Comparison of ENCODE assay signal across 21 mouse cellular contexts in the genomic region with DNA sequence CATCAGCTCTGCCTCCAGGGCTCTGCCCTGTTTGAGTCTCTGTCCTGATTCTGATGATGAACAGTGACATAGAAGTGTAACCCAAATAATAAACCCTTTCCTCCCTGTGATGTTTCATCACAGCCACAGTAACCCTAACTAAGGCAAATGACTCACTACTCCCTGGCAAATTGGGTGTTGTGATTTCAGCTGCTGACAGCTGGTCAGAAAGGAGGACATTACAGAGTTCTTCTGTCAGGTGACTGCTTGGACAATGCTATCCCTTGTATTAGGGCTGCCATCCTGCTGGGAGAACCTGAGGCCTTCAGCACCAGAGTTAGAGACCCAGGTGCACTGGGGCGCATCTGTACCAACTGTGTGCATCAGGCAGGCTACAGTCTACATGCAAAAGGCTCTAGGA. TPM values are rescaled to one million over a fixed set of nuclear protein-coding genes. Genes with fewer than 3 reads are reported as not detected.
DNase-seq lines count a peak whose midpoint lies in the region; ATAC-seq and TF ChIP-seq lines count a peak whose summit lies in the region.
"Had no signal": no experiment of that assay in that cellular context is flagged by ENCODE, and none has a peak within 500 bp of the region (broad histone marks: within the 10 kb centered on the region; RNA-seq: fewer than 3 reads in every experiment).

No protein-coding gene starts in this region.

- 95% methylated on average over 1 of the region's 1 CpGs for WGBS in heart, adult 2 months
- 88% methylated on average over 1 of the region's 1 CpGs for WGBS in limb, embryonic 10.5 days
- 88% methylated on average over 1 of the region's 1 CpGs for WGBS in kidney, embryonic 14.5 days

- ATAC-seq in kidney, embryonic 14.5 days (ENCODE audit: low FRiP score, low TSS enrichment), result no peak
- ATAC-seq: forebrain, embryonic 13.5 days; intestine, embryonic 15.5 days had no signal

- no peak overlapping the region for H3K4me2 ChIP-seq in kidney, embryonic 14.5 days (replicated peaks; ENCODE audit: low read depth, low read length)
- H3K4me2 ChIP-seq: embryonic facial prominence, embryonic 12.5 days; forebrain, embryonic 13.5 days; hindbrain, embryonic 13.5 days; intestine, embryonic 15.5 days had no signal

- H3K4me3 ChIP-seq in heart, adult 2 months, result no peak overlapping the region
- no peak overlapping the region for H3K4me3 ChIP-seq in C2C12 (ENCODE audit: insufficient read depth, poor library complexity, severe bottlenecking)
- no peak overlapping the region for H3K4me3 ChIP-seq in bone marrow macrophage, adult 2 months (ENCODE audit: insufficient read depth, low read length)
- no peak overlapping the region for H3K4me3 ChIP-seq in limb, embryonic 10.5 days
- no peak overlapping the region for H3K4me3 ChIP-seq in kidney, embryonic 14.5 days (ENCODE audit: low read length)
- H3K4me3 ChIP-seq: embryonic facial prominence, embryonic 12.5 days; forebrain, embryonic 13.5 days; gastrocnemius, adult 2 months; heart, embryonic 10.5 days; hindbrain, embryonic 13.5 days; intestine, embryonic 15.5 days had no signal

- no peaks in the 10 kb centered on the region for H3K27me3 ChIP-seq in heart, adult 2 months (ENCODE audit: control insufficient read depth, insufficient read depth, low read length)
- no peaks in the 10 kb centered on the region for H3K27me3 ChIP-seq in C2C12 (ENCODE audit: control insufficient read depth, insufficient read depth, insufficient read length)
- no peaks in the 10 kb centered on the region for H3K27me3 ChIP-seq in limb, embryonic 10.5 days (ENCODE audit: low read depth, poor library complexity, severe bottlenecking)
- H3K27me3 ChIP-seq in kidney, embryonic 14.5 days (ENCODE audit: control insufficient read depth, insufficient read depth, low read length), result no peaks in the 10 kb centered on the region
- H3K27me3 ChIP-seq: forebrain, embryonic 13.5 days; hindbrain, embryonic 13.5 days; intestine, embryonic 15.5 days had no signal

- H3K79me2 ChIP-seq in heart, adult 2 months (replicated peaks; ENCODE audit: control insufficient read depth, insufficient read depth, low read length), result no peaks in the 10 kb centered on the region
- H3K79me2 ChIP-seq in C2C12 (ENCODE audit: control insufficient read depth, insufficient read depth), result no peaks in the 10 kb centered on the region

- no peaks in the 10 kb centered on the region for H3K79me3 ChIP-seq in C2C12 (ENCODE audit: low read depth)

- H3K36me3 ChIP-seq in heart, adult 2 months (ENCODE audit: control insufficient read depth, insufficient read depth, low read length), result no peaks in the 10 kb centered on the region
- H3K36me3 ChIP-seq in C2C12 (ENCODE audit: control insufficient read depth, insufficient read depth), result no peaks in the 10 kb centered on the region
- H3K36me3 ChIP-seq in limb, embryonic 10.5 days, result no peaks in the 10 kb centered on the region
- H3K36me3 ChIP-seq in kidney, embryonic 14.5 days (ENCODE audit: control insufficient read depth, insufficient read depth, low read length), result no peaks in the 10 kb centered on the region
- H3K36me3 ChIP-seq: embryonic facial prominence, embryonic 12.5 days; heart, embryonic 10.5 days; hindbrain, embryonic 13.5 days; intestine, embryonic 15.5 days had no signal

- intact Hi-C loops in heart, adult 2 months (cut with DNase I), result no loop called here

- TF ChIP-seq CTCF in heart, adult 2 months (IDR thresholded peaks at IDR 0.05), result no peak
- TF ChIP-seq CTCF in C2C12 (IDR thresholded peaks at IDR 0.05; ENCODE audit: control insufficient read depth, insufficient read depth, insufficient read length), result no peak
- TF ChIP-seq CTCF in bone marrow macrophage, adult 2 months (IDR thresholded peaks at IDR 0.05; ENCODE audit: low read depth, low read length), result no peak

- H3K27ac ChIP-seq in heart, adult 2 months, result no peak overlapping the region
- peak overlapping the region; percentile 26; the same call in 1 of the 2 replicates for H3K27ac ChIP-seq in bone marrow macrophage, adult 2 months (ENCODE audit: insufficient read depth, low read depth, low read length)
- peak overlapping the region; percentile 46 for H3K27ac ChIP-seq in limb, embryonic 10.5 days
- no peak overlapping the region for H3K27ac ChIP-seq in kidney, embryonic 14.5 days (ENCODE audit: low read depth, low read length)
- H3K27ac ChIP-seq: embryonic facial prominence, embryonic 12.5 days; forebrain, embryonic 13.5 days; heart, embryonic 10.5 days; hindbrain, embryonic 13.5 days; intestine, embryonic 15.5 days had no signal

- no peak overlapping the region for H3ac ChIP-seq in C2C12 (ENCODE audit: control insufficient read depth, insufficient read length, low read depth)

- TF ChIP-seq EP300 in heart, adult 2 months (IDR thresholded peaks at IDR 0.05; ENCODE audit: insufficient read depth, low read depth, low read length), result no peak

- no peak overlapping the region for H3K9ac ChIP-seq in heart, adult 2 months (ENCODE audit: low read depth, low read length)
- no peak overlapping the region for H3K9ac ChIP-seq in kidney, embryonic 14.5 days (ENCODE audit: low read depth, low read length)
- H3K9ac ChIP-seq: embryonic facial prominence, embryonic 12.5 days; forebrain, embryonic 13.5 days; hindbrain, embryonic 13.5 days; intestine, embryonic 15.5 days had no signal

- no peak for TF ChIP-seq POLR2A in heart, adult 2 months (IDR thresholded peaks at IDR 0.05; ENCODE audit: insufficient read depth, low read depth, low read length)
- no peak for TF ChIP-seq POLR2A in bone marrow macrophage, adult 2 months (IDR thresholded peaks at IDR 0.05; ENCODE audit: borderline replicate concordance, low read depth, low read length)

- peak; percentile 81 for DNase-seq in heart, adult 11 months
- no peak for DNase-seq in heart, adult 2 months
- peak; percentile 31 for DNase-seq in limb, embryonic 10.5 days (ENCODE audit: low spot score)
- DNase-seq in kidney, postnatal 25 days, result no peak
- no peak for DNase-seq in kidney, postnatal 36 days
- DNase-seq: adrenal gland, postnatal 10 days; B cell, adult 2 months; cerebellum, adult 11-12 months; cerebellum, adult 9-10 months; cerebellum, postnatal 36 days; heart, postnatal 10 days; heart, postnatal 4 days had no signal

- peaks cover 2% of the 10 kb centered on the region; the same call in 1 of the 2 replicates for H3K4me1 ChIP-seq in heart, adult 2 months (ENCODE audit: control insufficient read depth, insufficient read depth, low read length)
- H3K4me1 ChIP-seq in bone marrow macrophage, adult 2 months (ENCODE audit: control insufficient read depth, insufficient read depth, low read length), result peaks cover 21% of the 10 kb centered on the region
- H3K4me1 ChIP-seq in limb, embryonic 10.5 days, result peaks cover 37% of the 10 kb centered on the region
- peaks cover 18% of the 10 kb centered on the region for H3K4me1 ChIP-seq in kidney, embryonic 14.5 days (ENCODE audit: control insufficient read depth, insufficient read depth, low read length)
- H3K4me1 ChIP-seq: forebrain, embryonic 13.5 days; intestine, embryonic 15.5 days had no signal

- H3K9me3 ChIP-seq in limb, embryonic 10.5 days (replicated peaks), result no peaks in the 10 kb centered on the region
- H3K9me3 ChIP-seq in kidney, embryonic 14.5 days (ENCODE audit: control insufficient read depth, low read length), result 0 out of 2 replicates have a peak, but pooled peaks cover 2% of the 10 kb centered on the region
- H3K9me3 ChIP-seq: embryonic facial prominence, embryonic 12.5 days; forebrain, embryonic 13.5 days; heart, embryonic 10.5 days; hindbrain, embryonic 13.5 days; intestine, embryonic 15.5 days had no signal

TF ChIP-seq in C2C12, 6 proteins besides CTCF, POLR2A, EP300 and RAD21:
- TF ChIP-seq MAX (IDR thresholded peaks at IDR 0.05), result no peak
- TF ChIP-seq MYOG (IDR thresholded peaks at IDR 0.05; ENCODE audit: control insufficient read depth, extremely low read depth, insufficient read length), result no peak
- TF ChIP-seq USF1 (IDR thresholded peaks at IDR 0.05; ENCODE audit: low read depth), result peak; percentile 68
- TF ChIP-seq CEBPB (IDR thresholded peaks at IDR 0.05; ENCODE audit: low read depth), result peak; percentile 38
- TF ChIP-seq FOSL1 (IDR thresholded peaks at IDR 0.05; ENCODE audit: insufficient read depth, low read length, poor library complexity, severe bottlenecking), result no peak
- peak; percentile 99 for TF ChIP-seq MYOD1 (IDR thresholded peaks at IDR 0.05; ENCODE audit: control insufficient read depth, insufficient read length, low read depth)

RNA-seq across cellular contexts. Expression of gene Ampd3, which starts 14.7 kb away (rescaled TPM):
- total RNA-seq in heart, adult 2 months (2021), result 10 to 100 TPM; 38.9 to 43.6 TPM
- polyA plus RNA-seq in heart, adult 2 months (2012; rRNA removed), result 29.9 and 40.4 TPM in 2 replicates
- polyA plus RNA-seq in C2C12 (2012; fragmentation: generic; extraction: Trizol), result 4.5 TPM
- 43.3 and 44.5 TPM in 2 replicates for polyA plus RNA-seq in bone marrow macrophage, adult 2 months (2012; ENCODE audit: insufficient read depth, insufficient read length, missing spikeins)
- polyA plus RNA-seq in limb, embryonic 10.5 days (2016; fragmentation: Nextera tagmentation; extraction: Ambion mirVana), result 1.0 and 1.9 TPM in 2 replicates
- 3.2 and 4.5 TPM in 2 replicates for polyA plus RNA-seq in kidney, embryonic 14.5 days (2014; fragmentation: Nextera tagmentation; extraction: Ambion mirVana)

Comparison
In these comparisons a context has a peak if more than half of its experiments do, and no peak if none do; other contexts are left out.
1. DNase-seq: peak in heart, adult 11 months (single experiment) and limb, embryonic 10.5 days (single experiment); none in heart, adult 2 months (0 of 2), kidney, postnatal 25 days (0 of 2) and kidney, postnatal 36 days (0 of 2).
2. H3K27ac ChIP-seq: peak in bone marrow macrophage, adult 2 months (single experiment) and limb, embryonic 10.5 days (single experiment); none in heart, adult 2 months (single experiment) and kidney, embryonic 14.5 days (single experiment).